Mouse (Mus musculus): ENCODE data around the gene Pou3f1.
"Not testable (repeated sequence)": the region's sequence is repeated elsewhere in the genome, so short reads cannot be mapped to it uniquely, and the experiment has no call there.

Gene Pou3f1

GRCm38 (mm10) chr4:124685897-124686402, 29.3 kb downstream of the Pou3f1 start:
- peak; percentile 65 for DNase-seq (ENCODE audit: low read depth, low spot score)

- DNase-seq (ENCODE audit: low read depth, low spot score) = no peak
Observed at GRCm38 (mm10) chr4:124691455-124691854, 34.8 kb downstream of the Pou3f1 start.

GRCm38 (mm10) chr4:124692416-124692861, 35.8 kb downstream of the Pou3f1 start:
- DNase-seq (ENCODE audit: low read depth, low spot score) = no peak

- DNase-seq (ENCODE audit: low read depth, low spot score) = peak; percentile 97
Observed at GRCm38 (mm10) chr4:124693135-124693894, 36.7 kb downstream of the Pou3f1 start, which contains the start of gene Utp11. TSS of gene Utp11 (minus strand) at chr4:124693600.

GRCm38 (mm10) chr4:124694572-124694971, 38.0 kb downstream of the Pou3f1 start:
- no peak for DNase-seq (ENCODE audit: low read depth, low spot score)

- DNase-seq (ENCODE audit: low read depth, low spot score) = no peak
Observed at GRCm38 (mm10) chr4:124695786-124696516, 39.3 kb downstream of the Pou3f1 start.

- DNase-seq (ENCODE audit: low read depth, low spot score) = no peak
Observed at GRCm38 (mm10) chr4:124699791-124700190, 43.2 kb downstream of the Pou3f1 start.

- DNase-seq (ENCODE audit: low read depth, low spot score) = peak; percentile 97
Observed at GRCm38 (mm10) chr4:124700248-124700971, 43.8 kb downstream of the Pou3f1 start, which contains the start of gene Fhl3. TSS of gene Fhl3 (plus strand) at chr4:124700701.

- peak; percentile 62 for DNase-seq (ENCODE audit: low read depth, low spot score)
Observed at GRCm38 (mm10) chr4:124701052-124701845, 44.6 kb downstream of the Pou3f1 start.

GRCm38 (mm10) chr4:124701916-124702315, 45.3 kb downstream of the Pou3f1 start:
- no peak for DNase-seq (ENCODE audit: low read depth, low spot score)

- peak; percentile 74 for DNase-seq (ENCODE audit: low read depth, low spot score)
Observed at GRCm38 (mm10) chr4:124703406-124703805, 46.8 kb downstream of the Pou3f1 start.

- peak; percentile 65 for DNase-seq (ENCODE audit: low read depth, low spot score)
Observed at GRCm38 (mm10) chr4:124703881-124704796, 47.5 kb downstream of the Pou3f1 start.

- peak; percentile 75 for DNase-seq (ENCODE audit: low read depth, low spot score)
Observed at GRCm38 (mm10) chr4:124704797-124705474, 48.3 kb downstream of the Pou3f1 start.

- DNase-seq (ENCODE audit: low read depth, low spot score) = no peak
Observed at GRCm38 (mm10) chr4:124705661-124706269, 49.2 kb downstream of the Pou3f1 start.

GRCm38 (mm10) chr4:124707381-124708199, 51.0 kb downstream of the Pou3f1 start:
- DNase-seq (ENCODE audit: low read depth, low spot score) = not testable (repeated sequence)

GRCm38 (mm10) chr4:124708200-124708517, 51.6 kb downstream of the Pou3f1 start:
- not testable (repeated sequence) for DNase-seq (ENCODE audit: low read depth, low spot score)

- DNase-seq (ENCODE audit: low read depth, low spot score) = peak; percentile 97
Observed at GRCm38 (mm10) chr4:124708518-124709477, 52.2 kb downstream of the Pou3f1 start.

Data from 3T3-L1 (cell line).